Comparison of ENCODE assay signal across 8 mouse cellular contexts in genomic region chr8:111732406-111733085, GRCm38 (mm10). TPM values are rescaled to one million over a fixed set of nuclear protein-coding genes. Genes with fewer than 3 reads are reported as not detected.
DNase-seq lines count a peak whose midpoint lies in the region; ATAC-seq and TF ChIP-seq lines count a peak whose summit lies in the region.

No protein-coding gene starts in this region.

- DNase-seq in gastrocnemius, adult 2 months: peak; percentile 43
- no peak for DNase-seq in gastrocnemius, postnatal 4 days (ENCODE audit: low spot score in 2 of 2)
- DNase-seq in forebrain, embryonic 11.5 days (ENCODE audit: low spot score): no peak
- DNase-seq in midbrain, embryonic 14.5 days: no peak
- no peak for DNase-seq in right cerebral cortex, postnatal 36 days (ENCODE audit: low spot score in 2 of 2)

- no peak for TF ChIP-seq CTCF in gastrocnemius, adult 2 months (IDR thresholded peaks at IDR 0.05)
- TF ChIP-seq CTCF in E14TG2a.4 (conservative IDR thresholded peaks at IDR 0.05; ENCODE audit: low read length): no peak

- H3K9me3 ChIP-seq in E14TG2a.4 (ENCODE audit: low read length): no peaks in the 10 kb centered on the region
- no peaks in the 10 kb centered on the region for H3K9me3 ChIP-seq in forebrain, embryonic 11.5 days (ENCODE audit: control insufficient read depth, low read length)
- no peaks in the 10 kb centered on the region for H3K9me3 ChIP-seq in kidney, embryonic 16.5 days (ENCODE audit: low read length)
- H3K9me3 ChIP-seq in midbrain, embryonic 14.5 days (ENCODE audit: control insufficient read depth, low read length): no peaks in the 10 kb centered on the region

- no peak overlapping the region; the same call in 1 of the 2 replicates for H3K9ac ChIP-seq in forebrain, embryonic 11.5 days (ENCODE audit: low read length)
- H3K9ac ChIP-seq in kidney, embryonic 16.5 days (replicated peaks; ENCODE audit: low read length): peak overlapping the region; percentile 33
- peak overlapping the region; percentile 84 for H3K9ac ChIP-seq in midbrain, embryonic 14.5 days (replicated peaks; ENCODE audit: low read length)

- ATAC-seq in forebrain, embryonic 11.5 days (replicated peaks; ENCODE audit: low FRiP score): no peak
- ATAC-seq in kidney, embryonic 16.5 days (ENCODE audit: low FRiP score, low TSS enrichment): 0 out of 2 replicates have a peak, but pooled peaks have one; percentile 0
- ATAC-seq in midbrain, embryonic 14.5 days (ENCODE audit: low FRiP score, low TSS enrichment): peak; percentile 7; the same call in 1 of the 2 replicates
- ATAC-seq in erythroid progenitor cell, adult 5-6 weeks (replicated peaks; ENCODE audit: low FRiP score, poor library complexity, severe bottlenecking): no peak

- 33% methylated on average over 10 of the region's 10 CpGs for WGBS in forebrain, embryonic 11.5 days
- whole genome bisulfite sequencing in kidney, embryonic 16.5 days: 19% methylated on average over 10 of the region's 10 CpGs
- 31% methylated on average over 10 of the region's 10 CpGs for WGBS in midbrain, embryonic 14.5 days

- H3K4me3 ChIP-seq in gastrocnemius, adult 2 months: peak overlapping the region; percentile 93
- H3K4me3 ChIP-seq in E14TG2a.4 (replicated peaks; ENCODE audit: low read length): peak overlapping the region; percentile 90
- peak overlapping the region; percentile 74 for H3K4me3 ChIP-seq in forebrain, embryonic 11.5 days (ENCODE audit: low read depth, low read length)
- peak overlapping the region; percentile 82 for H3K4me3 ChIP-seq in kidney, embryonic 16.5 days (ENCODE audit: low read length)
- peak overlapping the region; percentile 69 for H3K4me3 ChIP-seq in midbrain, embryonic 14.5 days (replicated peaks; ENCODE audit: low read depth, low read length)

- intact Hi-C loops in gastrocnemius, adult 2 months (cut with DNase I): no loop called here

- H3K27me3 ChIP-seq in E14TG2a.4 (ENCODE audit: insufficient read depth, low read length): no peaks in the 10 kb centered on the region
- H3K27me3 ChIP-seq in forebrain, embryonic 11.5 days (ENCODE audit: control insufficient read depth, insufficient read depth, low read length): no peaks in the 10 kb centered on the region
- no peaks in the 10 kb centered on the region for H3K27me3 ChIP-seq in kidney, embryonic 16.5 days (ENCODE audit: insufficient read depth, low read length)
- no peaks in the 10 kb centered on the region for H3K27me3 ChIP-seq in midbrain, embryonic 14.5 days (ENCODE audit: control insufficient read depth, insufficient read depth, low read length)

- H3K27ac ChIP-seq in gastrocnemius, adult 2 months: peak overlapping the region; percentile 97
- H3K27ac ChIP-seq in forebrain, embryonic 11.5 days (ENCODE audit: low read depth, low read length): peak overlapping the region; percentile 37; the same call in 1 of the 2 replicates
- H3K27ac ChIP-seq in kidney, embryonic 16.5 days (ENCODE audit: low read length): peak overlapping the region; percentile 92
- peak overlapping the region; percentile 87 for H3K27ac ChIP-seq in midbrain, embryonic 14.5 days (replicated peaks; ENCODE audit: low read depth, low read length)

- peaks cover 89% of the 10 kb centered on the region for H3K4me1 ChIP-seq in E14TG2a.4 (replicated peaks; ENCODE audit: low read depth, low read length)
- peaks cover 48% of the 10 kb centered on the region for H3K4me1 ChIP-seq in forebrain, embryonic 11.5 days (replicated peaks; ENCODE audit: control insufficient read depth, insufficient read depth, low read length)
- peaks cover 89% of the 10 kb centered on the region for H3K4me1 ChIP-seq in kidney, embryonic 16.5 days (ENCODE audit: insufficient read depth, low read length)
- peaks cover 73% of the 10 kb centered on the region for H3K4me1 ChIP-seq in midbrain, embryonic 14.5 days (ENCODE audit: control insufficient read depth, insufficient read depth, low read length)

- H3K4me2 ChIP-seq in forebrain, embryonic 11.5 days (ENCODE audit: low read depth, low read length, severe bottlenecking): peak overlapping the region; percentile 94
- H3K4me2 ChIP-seq in kidney, embryonic 16.5 days (replicated peaks; ENCODE audit: low read depth, low read length): peak overlapping the region; percentile 72
- peak overlapping the region; percentile 81 for H3K4me2 ChIP-seq in midbrain, embryonic 14.5 days (ENCODE audit: low read length)

- peaks cover 53% of the 10 kb centered on the region for H3K36me3 ChIP-seq in E14TG2a.4 (ENCODE audit: insufficient read depth, low read length)
- H3K36me3 ChIP-seq in forebrain, embryonic 11.5 days (ENCODE audit: control insufficient read depth, insufficient read depth, low read length): no peaks in the 10 kb centered on the region
- H3K36me3 ChIP-seq in kidney, embryonic 16.5 days (ENCODE audit: insufficient read depth, low read length): no peaks in the 10 kb centered on the region
- no peaks in the 10 kb centered on the region for H3K36me3 ChIP-seq in midbrain, embryonic 14.5 days (ENCODE audit: control insufficient read depth, insufficient read depth, low read length)

RNA-seq across cellular contexts. Expression of gene Bcar1, which starts 11.1 kb away (rescaled TPM):
- total RNA-seq in gastrocnemius, adult 2 months (2021): 10 to 100 TPM; 10.8 to 12.6 TPM
- total RNA-seq in gastrocnemius, postnatal 4 days (2021): 10 to 100 TPM; 35.1 to 36.5 TPM
- polyA plus RNA-seq in forebrain, embryonic 11.5 days (2014; fragmentation: Nextera tagmentation; extraction: Ambion mirVana): 60.1 and 60.8 TPM in 2 replicates
- polyA plus RNA-seq in kidney, embryonic 16.5 days (2015; fragmentation: Nextera tagmentation; extraction: Ambion mirVana): 49.6 and 60.1 TPM in 2 replicates
- 43.7 and 52.7 TPM in 2 replicates for polyA plus RNA-seq in midbrain, embryonic 14.5 days (2014; fragmentation: Nextera tagmentation; extraction: Ambion mirVana)
- total RNA-seq in erythroid progenitor cell, adult 5-6 weeks (2015; ENCODE audit: low replicate concordance): not detected in 2 replicates
- 0.64 TPM in 1 of 2 replicates, not detected in the other for total RNA-seq in erythroid progenitor cell, adult 5-6 weeks (2017; ENCODE audit: low replicate concordance)

RNA-seq across cellular contexts. Expression of gene Ctrb1, which starts 41.7 kb away (rescaled TPM):
- total RNA-seq in gastrocnemius, adult 2 months (2021): not detected
- total RNA-seq in gastrocnemius, postnatal 4 days (2021): under 1 TPM in 1 of 2 experiments, not detected in 1; 0.32 TPM
- polyA plus RNA-seq in forebrain, embryonic 11.5 days (2014; fragmentation: Nextera tagmentation; extraction: Ambion mirVana): not detected in 2 replicates
- polyA plus RNA-seq in kidney, embryonic 16.5 days (2015; fragmentation: Nextera tagmentation; extraction: Ambion mirVana): 0.35 TPM in 1 of 2 replicates, not detected in the other
- polyA plus RNA-seq in midbrain, embryonic 14.5 days (2014; fragmentation: Nextera tagmentation; extraction: Ambion mirVana): not detected in 2 replicates
- total RNA-seq in erythroid progenitor cell, adult 5-6 weeks (2015; ENCODE audit: low replicate concordance): not detected in 2 replicates
- not detected in 2 replicates for total RNA-seq in erythroid progenitor cell, adult 5-6 weeks (2017; ENCODE audit: low replicate concordance)

Comparison
In these comparisons a context has a peak if more than half of its experiments do, and no peak if none do; other contexts are left out.
1. H3K27ac ChIP-seq: peak in every context shown above with its lines; median percentile 97 in gastrocnemius, adult 2 months; 92 in kidney, embryonic 16.5 days; 87 in midbrain, embryonic 14.5 days; 37 in forebrain, embryonic 11.5 days.
2. ATAC-seq: peak in kidney, embryonic 16.5 days (single experiment) and midbrain, embryonic 14.5 days (single experiment); none in forebrain, embryonic 11.5 days (single experiment) and erythroid progenitor cell, adult 5-6 weeks (single experiment).
3. RNA of gene Bcar1, which starts 11.1 kb away (total RNA-seq): 35.1 to 36.5 TPM in gastrocnemius, postnatal 4 days and 10.8 to 12.6 TPM in gastrocnemius, adult 2 months; 0.64 TPM in erythroid progenitor cell, adult 5-6 weeks; every median in the first group is over 4 times any median in the second.
4. Peak in every context shown above with its lines, with median percentiles within 50 percentile points of each other: H3K4me3 ChIP-seq and H3K4me2 ChIP-seq.